Mouse (Mus musculus): ENCODE measurements around the gene Arvcf.

DNA sequence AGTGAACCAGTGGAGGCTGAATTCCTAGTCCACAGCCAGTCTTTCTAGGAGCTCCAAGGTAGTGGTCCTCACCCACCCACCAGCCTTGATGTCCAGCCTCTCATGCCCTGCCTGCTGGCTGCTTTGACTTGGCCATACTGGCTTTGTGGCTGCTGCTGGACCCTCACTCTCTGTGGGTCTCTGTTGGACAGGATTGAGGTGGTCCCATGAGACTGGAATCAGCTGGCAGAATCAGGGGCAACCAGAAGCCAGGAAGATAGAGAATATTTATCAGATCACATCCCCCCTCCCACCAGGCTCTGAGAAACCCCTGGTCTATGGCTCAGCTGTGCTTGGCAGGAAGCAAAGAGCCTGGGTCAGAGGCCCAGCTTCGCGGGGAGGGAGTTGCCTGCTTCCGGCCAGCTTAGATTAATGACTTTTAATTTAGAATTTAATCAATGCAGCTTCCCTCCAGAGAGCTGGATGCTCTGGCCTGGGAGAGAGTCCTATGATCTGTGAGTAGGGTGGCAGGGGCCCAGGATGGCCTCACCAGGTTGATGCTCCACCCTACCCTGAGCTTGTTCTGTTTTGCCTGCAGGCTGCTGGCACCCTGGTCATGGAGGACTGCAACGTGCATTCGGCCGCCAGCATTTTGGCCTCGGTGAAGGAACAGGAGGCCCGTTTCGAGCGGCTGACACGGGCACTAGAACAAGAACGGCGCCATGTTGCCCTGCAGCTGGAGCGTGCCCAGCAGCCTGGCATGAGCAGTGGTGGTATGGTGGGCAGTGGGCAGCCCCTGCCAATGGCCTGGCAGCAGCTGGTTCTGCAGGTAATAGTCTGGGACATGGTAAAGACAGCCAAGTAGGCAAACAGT is 40.8 kb downstream of the Arvcf start:
- no peak for TF ChIP-seq USF2 (IDR thresholded peaks at IDR 0.05; ENCODE audit: borderline replicate concordance in 1 of 2, insufficient read depth in 1 of 2, low read depth in 1 of 2, low read length in 2 of 2)
- no peak for TF ChIP-seq ZNF384 (IDR thresholded peaks at IDR 0.05; ENCODE audit: low read depth, low read length)
- TF ChIP-seq E2F4 (IDR thresholded peaks at IDR 0.05; ENCODE audit: borderline replicate concordance, low read depth, low read length), result no peak
- no peak for TF ChIP-seq UBTF (IDR thresholded peaks at IDR 0.05; ENCODE audit: borderline replicate concordance, insufficient read depth, low read depth, low read length)
- no peak for TF ChIP-seq JUND (IDR thresholded peaks at IDR 0.05; ENCODE audit: low read depth, low read length)
- TF ChIP-seq EP300 (IDR thresholded peaks at IDR 0.05; ENCODE audit: low read depth in 1 of 2, low read length in 2 of 2), result no peak
- TF ChIP-seq POLR2AphosphoS2 (IDR thresholded peaks at IDR 0.05; ENCODE audit: low read length), result no peak
- no peak for TF ChIP-seq POLR2AphosphoS5 (IDR thresholded peaks at IDR 0.05; ENCODE audit: borderline replicate concordance, low read depth, low read length)
- no peak for TF ChIP-seq CTCF (IDR thresholded peaks at IDR 0.05 in 2 of 3, conservative IDR thresholded peaks at IDR 0.05 in 1 of 3; ENCODE audit: control insufficient read depth in 1 of 3, insufficient read depth in 1 of 3, low read depth in 2 of 3, low read length in 3 of 3, poor library complexity in 1 of 3, severe bottlenecking in 1 of 3)
- TF ChIP-seq POLR2A (IDR thresholded peaks at IDR 0.05; ENCODE audit: control insufficient read depth in 1 of 2, insufficient read depth in 1 of 2, low read depth in 1 of 2, low read length in 2 of 2, poor library complexity in 1 of 2), result no peak
- no peak for TF ChIP-seq ZC3H11A (IDR thresholded peaks at IDR 0.05; ENCODE audit: low read depth, low read length)
- TF ChIP-seq ZKSCAN1 (IDR thresholded peaks at IDR 0.05; ENCODE audit: low read depth, low read length), result no peak

Measured in MEL (cell line).